Mouse (Mus musculus) liver, embryonic 14.5 days (tissue): ENCODE measurements around the gene Abr.

ENCODE experiments used
- CTCF ChIP-seq: IDR thresholded peaks from 2 replicates; pipeline ENCODE4 v1.5.1; 2016; ENCODE audit warnings: antibody characterized with exemption, low read depth, control low read depth
- EP300 ChIP-seq: IDR thresholded peaks from 2 replicates; pipeline ENCODE4 v1.6.1; 2016; ENCODE audit warnings: antibody characterized with exemption, low read depth

DNA sequence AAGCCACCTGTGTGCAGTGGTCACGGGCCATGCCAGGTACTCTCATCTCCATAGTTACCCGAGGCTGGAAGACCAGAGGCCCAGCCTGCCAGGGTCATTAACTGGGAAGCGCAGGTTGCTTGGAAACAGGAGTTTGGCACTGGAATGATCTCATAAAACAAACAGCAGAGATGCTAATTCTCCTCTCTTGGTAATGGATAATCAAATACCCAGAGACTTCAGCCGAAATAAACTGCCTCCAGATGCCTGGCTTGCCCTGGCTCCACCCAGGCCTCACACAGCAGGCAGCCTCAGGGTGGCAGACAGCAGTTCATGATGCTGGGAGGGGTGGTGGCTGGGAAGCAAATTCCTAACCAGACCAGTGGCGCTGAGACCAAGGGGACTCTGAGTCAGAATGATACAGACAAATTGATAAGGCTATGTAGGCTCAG, 145.0 kb downstream of the Abr start:
- TF ChIP-seq CTCF (no peak), EP300 (no peak)
